Mouse (Mus musculus) embryonic facial prominence, embryonic 11.5 days (tissue): ENCODE measurements around the gene Dgkh. TPM values are rescaled to one million over a fixed set of nuclear protein-coding genes. Genes with fewer than 3 reads are reported as not detected.

Experiments used
- ATAC-seq: fragments of 200-750 bp; cut with Nextera tagmentation; replicated peaks from 2 replicates; pipeline ENCODE4 v1.8.0; 2017; ENCODE audit warnings: low read depth; ENCODE audit not compliant: insufficient number of reproducible peaks, low FRiP score, low TSS enrichment
- DNase-seq: peaks from one replicate; pipeline ENCODE4 v3.0.0-alpha.2; 2015; ENCODE audit warnings: low spot score
- H3K27ac ChIP-seq: fragments of 300-500 bp; sonication (generic); replicated peaks from 2 replicates; pipeline ENCODE4 v1.5.1; 2014; ENCODE audit warnings: mild to moderate bottlenecking, low read depth, low read length, control low read depth
- H3K27me3 ChIP-seq: fragments of 300-500 bp; sonication (generic); 2 replicates; pipeline ENCODE4 v1.6.1; 2014; ENCODE audit warnings: mild to moderate bottlenecking, low read length, moderate library complexity, mixed read lengths; ENCODE audit not compliant: control insufficient read depth, insufficient read depth
- H3K36me3 ChIP-seq: fragments of 300-500 bp; sonication (generic); replicated peaks from 2 replicates; pipeline ENCODE4 v1.6.1; 2014; ENCODE audit warnings: low read depth, mild to moderate bottlenecking, low read length, moderate library complexity, mixed read lengths; ENCODE audit not compliant: control insufficient read depth, insufficient read depth
- H3K4me1 ChIP-seq: fragments of 300-500 bp; sonication (generic); 2 replicates; pipeline ENCODE4 v1.6.1; 2014; ENCODE audit warnings: low read length, mixed read lengths; ENCODE audit not compliant: control insufficient read depth, insufficient read depth
- H3K4me2 ChIP-seq: fragments of 300-500 bp; sonication (generic); 2 replicates; pipeline ENCODE4 v1.6.1; 2014; ENCODE audit warnings: low read depth, mild to moderate bottlenecking, control low read depth, low read length, moderate library complexity
- H3K4me3 ChIP-seq: fragments of 300-500 bp; sonication (generic); 2 replicates; pipeline ENCODE4 v1.5.1; 2014; ENCODE audit warnings: low read depth, low read length, control low read depth
- H3K9ac ChIP-seq: fragments of 300-500 bp; sonication (generic); replicated peaks from 2 replicates; pipeline ENCODE4 v1.6.1; 2014; ENCODE audit warnings: mild to moderate bottlenecking, control low read depth, low read length
- H3K9me3 ChIP-seq: fragments of 300-500 bp; sonication (generic); replicated peaks from 2 replicates; pipeline ENCODE4 v1.6.1; 2016; ENCODE audit warnings: mild to moderate bottlenecking, low read length, inconsistent platforms, mixed read lengths; ENCODE audit not compliant: control insufficient read depth
- WGBS: fragments of 180-500 bp; shearing (Covaris S2); extraction: QIAGEN DNeasy Blood & Tissue Kit; methylation state at CpG from one replicate; pipeline ENCODE4 v1.1.7; 2014; 5-methylcytosine and 5-hydroxymethylcytosine counted together
- polyA plus RNA-seq: library from polyadenylated mRNA; unstranded; fragments of >200 nt; fragmentation: Nextera tagmentation; extraction: Ambion mirVana; gene quantifications from 2 replicates; pipeline ENCODE4 v1.2.1, GENCODE M21; 2014

The Dgkh gene
- polyA plus RNA-seq, 1 experiment from 2014 or later = 1.2 TPM

DNA sequence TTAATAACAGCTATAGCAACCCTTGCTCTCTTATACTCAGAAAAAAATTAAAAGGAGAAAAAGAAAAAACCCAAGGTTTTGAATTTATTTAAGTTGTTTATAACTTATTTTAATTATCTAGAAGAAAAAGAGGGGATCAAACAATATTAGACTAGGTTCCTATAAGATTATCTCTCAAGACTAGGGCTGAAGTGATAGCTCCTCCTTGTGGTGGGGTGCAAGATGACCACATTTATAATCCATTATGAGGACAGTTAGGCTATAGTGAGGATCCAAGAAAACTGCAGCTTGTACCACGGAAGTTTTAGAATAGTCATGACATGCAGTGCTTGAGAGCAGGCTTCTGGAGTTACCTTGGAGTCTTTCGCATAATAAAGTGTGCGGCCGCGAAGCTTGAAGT is 79.2 kb downstream of the Dgkh start:
- no peak overlapping the region for H3K27ac ChIP-seq
- no peaks in the 10 kb centered on the region for H3K4me1 ChIP-seq
- H3K27me3 ChIP-seq = no peaks in the 10 kb centered on the region
- no peak overlapping the region for H3K9ac ChIP-seq
- H3K4me3 ChIP-seq = no peak overlapping the region
- no peaks in the 10 kb centered on the region for H3K36me3 ChIP-seq
- no peaks in the 10 kb centered on the region for H3K9me3 ChIP-seq
- 95% methylated on average over 5 of the region's 5 CpGs for WGBS
- H3K4me2 ChIP-seq = no peak overlapping the region
- no peak for DNase-seq
- no peak for ATAC-seq

DNA sequence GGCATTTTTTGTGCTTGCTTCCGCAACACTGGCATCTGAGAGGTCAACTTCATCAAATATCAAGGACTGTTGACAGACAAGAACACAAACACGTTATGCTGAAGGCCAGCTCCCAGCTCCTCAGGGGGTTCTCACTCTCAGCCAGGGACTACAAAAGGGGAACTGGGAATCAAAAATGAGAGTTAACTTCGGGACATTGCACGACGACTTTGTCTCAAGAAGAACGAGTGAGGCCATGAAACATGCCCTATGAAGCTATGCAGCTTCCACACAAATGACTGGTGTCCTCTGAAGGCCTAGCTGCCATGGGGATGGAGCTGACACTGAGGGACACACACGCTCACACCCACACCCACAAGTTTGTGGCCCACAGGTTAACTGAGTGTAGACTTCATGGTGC is 80.9 kb downstream of the Dgkh start:
- Histone ChIP-seq H3K4me1 (no peaks in the 10 kb centered on the region), H3K27me3 (no peaks in the 10 kb centered on the region), H3K9me3 (no peaks in the 10 kb centered on the region), H3K27ac (no peak overlapping the region), H3K4me2 (no peak overlapping the region), H3K36me3 (no peaks in the 10 kb centered on the region), H3K9ac (no peak overlapping the region), H3K4me3 (no peak overlapping the region)
- no peak for ATAC-seq
- WGBS = 75% methylated on average over 7 of the region's 7 CpGs
- DNase-seq = no peak

- Histone ChIP-seq H3K4me2 (no peak overlapping the region), H3K4me3 (no peak overlapping the region), H3K27ac (no peak overlapping the region), H3K36me3 (no peaks in the 10 kb centered on the region), H3K4me1 (no peaks in the 10 kb centered on the region), H3K27me3 (no peaks in the 10 kb centered on the region), H3K9me3 (no peaks in the 10 kb centered on the region), H3K9ac (no peak overlapping the region)
- ATAC-seq = no peak
- DNase-seq = no peak
- 81% methylated on average over 9 of the region's 9 CpGs for WGBS
These were observed 82.0 kb downstream of the Dgkh start for GRCm38 (mm10) chr14:78650379-78651095.

- Histone ChIP-seq H3K27me3 (no peaks in the 10 kb centered on the region), H3K4me2 (no peak overlapping the region), H3K9me3 (no peaks in the 10 kb centered on the region), H3K9ac (no peak overlapping the region), H3K4me1 (no peaks in the 10 kb centered on the region), H3K27ac (no peak overlapping the region), H3K4me3 (no peak overlapping the region), H3K36me3 (no peaks in the 10 kb centered on the region)
- ATAC-seq = no peak
- 91% methylated on average over 21 of the region's 21 CpGs for WGBS
- DNase-seq = no peak
These were observed 82.9 kb downstream of the Dgkh start for GRCm38 (mm10) chr14:78649525-78650274.

DNA sequence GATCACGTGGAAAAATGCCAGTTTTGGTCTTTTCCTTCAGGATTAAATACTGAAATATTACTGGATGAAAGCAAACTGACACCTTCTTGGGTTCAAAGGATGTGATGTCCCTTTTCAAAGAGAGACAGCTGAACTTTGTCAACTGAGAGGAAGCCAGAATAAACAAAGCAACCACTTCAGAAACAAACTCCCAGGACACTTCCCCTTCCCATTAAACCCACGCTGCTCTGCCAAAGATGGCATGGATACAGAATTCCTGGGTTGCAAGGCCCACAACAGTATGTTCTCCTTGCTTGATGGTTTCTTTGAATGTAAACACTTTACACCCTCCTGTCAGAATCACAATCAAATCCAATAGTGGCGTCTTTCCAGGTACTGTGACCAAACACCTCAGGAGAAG is 87.0 kb downstream of the Dgkh start:
- no peak overlapping the region for H3K9ac ChIP-seq
- H3K4me1 ChIP-seq = no peaks in the 10 kb centered on the region
- ATAC-seq (no peak), DNase-seq (no peak)
- no peak overlapping the region for H3K27ac ChIP-seq
- H3K4me3 ChIP-seq = no peak overlapping the region
- 85% methylated on average over 3 of the region's 3 CpGs for WGBS
- no peaks in the 10 kb centered on the region for H3K36me3 ChIP-seq
- H3K9me3 ChIP-seq = no peaks in the 10 kb centered on the region
- H3K4me2 ChIP-seq = no peak overlapping the region
- no peaks in the 10 kb centered on the region for H3K27me3 ChIP-seq

DNA sequence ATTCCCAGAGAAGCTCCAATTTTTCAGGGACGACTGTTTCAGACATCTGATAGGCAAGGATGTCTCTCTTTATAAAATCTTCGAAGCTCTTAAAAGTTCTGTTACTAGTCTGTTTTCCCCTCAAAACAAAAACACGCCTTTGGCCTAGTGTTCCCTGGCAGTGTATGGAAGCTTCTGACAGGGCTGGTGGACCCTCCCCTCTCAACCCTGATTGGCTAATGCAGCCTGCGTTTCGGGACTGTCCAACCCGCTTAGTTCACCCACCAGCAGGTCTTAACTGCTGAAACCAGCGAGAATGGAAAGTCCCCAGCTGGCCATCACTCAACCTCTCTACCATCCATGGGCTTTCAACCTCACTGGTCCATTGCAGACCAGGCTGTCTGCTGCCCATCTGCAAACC is 91.3 kb downstream of the Dgkh start:
- ATAC-seq (no peak), DNase-seq (no peak)
- Histone ChIP-seq H3K4me2 (no peak overlapping the region), H3K4me3 (no peak overlapping the region), H3K4me1 (no peaks in the 10 kb centered on the region), H3K36me3 (no peaks in the 10 kb centered on the region), H3K27ac (no peak overlapping the region), H3K9me3 (no peaks in the 10 kb centered on the region), H3K9ac (no peak overlapping the region), H3K27me3 (no peaks in the 10 kb centered on the region)
- 83% methylated on average over 7 of the region's 7 CpGs for WGBS

GRCm38 (mm10) chr14:78639691-78640090 is 92.9 kb downstream of the Dgkh start:
- no peak for DNase-seq

GRCm38 (mm10) chr14:78635612-78636400 is 96.8 kb downstream of the Dgkh start:
- no peaks in the 10 kb centered on the region for H3K4me1 ChIP-seq
- no peak overlapping the region for H3K27ac ChIP-seq
- no peak overlapping the region for H3K4me2 ChIP-seq
- no peak overlapping the region for H3K4me3 ChIP-seq
- ATAC-seq (no peak), DNase-seq (no peak)
- H3K27me3 ChIP-seq = no peaks in the 10 kb centered on the region
- 83% methylated on average over 14 of the region's 14 CpGs for WGBS
- no peaks in the 10 kb centered on the region for H3K36me3 ChIP-seq
- no peaks in the 10 kb centered on the region for H3K9me3 ChIP-seq
- H3K9ac ChIP-seq = no peak overlapping the region

More at GRCm38 (mm10) chr14:78639691-78640090, 92.9 kb downstream of the Dgkh start:
- 86% methylated on average over 5 of the region's 5 CpGs for WGBS
- ATAC-seq = no peak
- Histone ChIP-seq H3K27ac (no peak overlapping the region), H3K4me3 (no peak overlapping the region), H3K9ac (no peak overlapping the region), H3K4me1 (no peaks in the 10 kb centered on the region), H3K9me3 (no peaks in the 10 kb centered on the region), H3K36me3 (no peaks in the 10 kb centered on the region), H3K4me2 (no peak overlapping the region), H3K27me3 (no peaks in the 10 kb centered on the region)
